Mouse (Mus musculus) thymus, postnatal 4 days (tissue): Measurements from ENCODE around the gene Sertad4.

Experiments used
- DNase-seq: peaks from one replicate; pipeline ENCODE4 v3.0.0; 2021

Gene Sertad4

GRCm38 (mm10) chr1:192855474-192856230, at the start of gene Sertad4:
TSS of gene Sertad4 (minus strand) at chr1:192855756.
- peak; percentile 65 for DNase-seq

DNA sequence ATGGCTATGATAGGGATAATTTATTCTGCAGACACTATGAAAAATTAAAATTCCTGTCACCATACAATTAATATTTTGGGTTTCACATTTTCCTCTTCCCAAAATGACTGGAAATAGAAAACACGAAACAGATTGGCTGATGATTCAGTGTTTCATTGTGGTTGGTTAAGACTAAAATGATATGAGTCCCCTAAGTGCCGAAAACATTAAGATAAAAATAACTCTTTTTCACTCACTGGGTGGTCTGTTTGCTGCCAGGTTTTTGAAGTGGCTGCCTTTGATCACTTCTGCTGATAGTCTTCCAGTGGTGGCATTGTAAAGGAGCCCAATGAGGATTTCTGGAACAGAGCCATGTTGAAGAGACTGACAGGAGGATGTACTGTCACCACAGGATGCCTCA, 46.0 kb upstream of the Sertad4 start:
- DNase-seq = no peak

GRCm38 (mm10) chr1:192900913-192901312, 45.4 kb upstream of the Sertad4 start:
- DNase-seq = no peak

DNA sequence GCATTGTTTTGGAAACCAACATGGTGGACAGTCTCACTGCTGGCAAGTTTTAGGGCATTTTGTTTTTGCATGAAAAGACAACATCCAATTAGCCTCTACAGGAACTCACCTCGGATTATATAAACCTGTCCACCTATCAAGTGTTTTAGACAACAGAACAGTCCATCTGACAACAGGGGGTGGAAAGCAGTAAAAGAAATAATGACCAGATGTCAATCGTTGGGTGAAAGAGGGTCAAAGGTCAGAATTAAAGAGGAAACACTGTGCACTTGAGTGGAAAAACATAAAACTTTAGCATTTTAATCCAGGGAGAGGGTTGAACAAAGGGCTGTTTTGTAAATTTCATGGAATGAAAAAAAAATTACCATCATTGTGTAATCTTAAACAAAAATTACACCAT, 43.2 kb upstream of the Sertad4 start:
- no peak for DNase-seq

DNA sequence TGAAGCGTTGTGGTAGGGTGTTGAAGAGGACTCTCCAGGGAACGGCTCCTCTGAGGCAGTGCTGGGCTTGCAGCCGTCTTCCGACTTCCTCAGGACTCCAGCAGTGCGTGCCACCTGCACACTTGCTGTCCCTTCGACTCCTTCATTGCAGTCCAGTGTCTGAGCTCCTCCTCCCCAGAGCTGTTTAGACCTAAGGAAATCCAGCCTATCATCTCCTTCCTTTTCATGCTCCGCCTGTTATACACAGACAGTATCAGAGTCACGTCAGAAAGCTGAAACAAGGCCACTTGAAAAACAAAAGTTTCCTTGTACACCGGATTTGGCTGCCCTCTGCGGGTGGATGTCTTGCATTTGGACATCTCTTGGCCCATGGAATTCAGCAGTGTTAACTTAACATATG, 41.7 kb upstream of the Sertad4 start:
- DNase-seq = no peak

- DNase-seq = no peak
Observed at GRCm38 (mm10) chr1:192896076-192896475, 40.5 kb upstream of the Sertad4 start.

GRCm38 (mm10) chr1:192890716-192891115, 35.2 kb upstream of the Sertad4 start:
- DNase-seq = no peak

DNA sequence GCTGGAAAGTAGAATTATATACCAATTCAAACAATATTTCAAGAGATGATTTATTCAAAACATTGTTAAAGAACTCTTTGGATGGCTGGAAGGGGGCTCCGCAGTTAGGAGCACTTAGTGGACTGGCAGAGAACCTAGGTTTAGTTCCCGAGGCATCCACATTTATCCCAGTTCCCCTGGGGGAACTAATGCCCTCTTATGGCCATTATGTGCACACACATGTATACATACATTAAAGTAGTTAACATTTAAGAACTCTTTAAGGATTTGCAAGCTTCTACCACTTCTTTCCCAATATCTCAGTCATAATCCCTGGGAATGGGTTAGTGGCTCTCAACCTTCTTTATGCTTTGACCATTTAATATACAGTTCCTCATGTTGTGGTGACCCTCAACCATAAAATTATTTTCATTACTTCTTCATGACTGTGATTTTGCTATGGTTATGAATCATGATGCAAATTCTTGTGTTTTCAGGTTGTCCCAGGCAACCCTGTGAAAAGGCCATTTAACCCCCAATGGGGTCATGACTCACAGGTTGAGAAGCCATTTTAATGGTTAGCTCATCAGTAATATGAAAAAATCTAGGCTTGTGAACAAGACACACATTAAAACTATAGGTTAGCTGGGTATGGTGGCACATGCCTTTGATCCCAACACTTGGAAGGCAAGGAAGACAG, 27.2 kb upstream of the Sertad4 start:
- no peak for DNase-seq

GRCm38 (mm10) chr1:192880130-192880529, 24.6 kb upstream of the Sertad4 start:
- DNase-seq = no peak

DNA sequence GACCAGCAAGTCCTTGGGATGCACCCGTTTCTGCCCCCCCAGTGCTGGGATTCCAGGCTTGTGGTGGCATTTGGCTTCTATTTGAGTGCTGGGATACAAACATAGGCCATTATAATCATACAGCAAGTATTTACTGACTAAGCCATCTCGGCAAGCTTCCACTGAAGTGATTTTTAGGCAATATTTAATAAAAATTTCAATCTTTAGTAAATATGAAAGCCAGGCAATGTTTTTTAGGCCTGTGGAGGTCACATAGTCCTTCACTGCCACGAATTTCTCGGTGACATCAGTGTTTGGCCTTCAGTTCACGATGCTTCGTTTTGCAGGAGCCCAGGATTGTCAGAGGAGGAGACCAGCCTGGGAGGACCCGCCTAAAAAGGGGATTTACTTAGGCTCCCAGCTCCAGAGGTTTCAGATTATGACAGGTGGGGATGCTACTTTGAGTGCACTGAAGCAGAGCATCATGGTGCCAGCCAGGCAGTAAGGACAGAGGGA, 23.6 kb upstream of the Sertad4 start:
- no peak for DNase-seq

DNA sequence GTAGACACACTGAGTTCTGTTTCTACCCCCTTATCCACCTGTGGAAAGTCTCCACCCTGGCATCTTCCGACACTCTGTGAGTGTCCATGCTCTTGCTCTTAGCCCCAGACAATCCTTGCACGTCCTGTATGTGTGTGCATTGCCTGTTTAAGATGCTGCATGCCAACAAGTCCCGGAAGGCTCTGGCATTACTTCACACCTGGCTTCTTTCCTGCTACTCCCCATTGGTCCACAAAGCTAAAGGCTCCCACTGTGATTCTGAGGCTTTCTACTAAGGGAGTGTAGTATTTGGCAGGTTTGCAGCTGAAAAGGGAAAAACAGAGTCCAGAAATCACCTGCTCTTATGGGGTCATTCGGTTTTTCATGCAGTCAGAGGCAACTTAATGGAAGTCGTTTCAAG, 17.3 kb upstream of the Sertad4 start:
- no peak for DNase-seq

- DNase-seq = no peak
Observed at GRCm38 (mm10) chr1:192869761-192870160, 14.2 kb upstream of the Sertad4 start.

- DNase-seq = no peak
Observed at GRCm38 (mm10) chr1:192864440-192864839, 8.9 kb upstream of the Sertad4 start.

GRCm38 (mm10) chr1:192861305-192861960, 5.9 kb upstream of the Sertad4 start:
- DNase-seq = no peak

- no peak for DNase-seq
Observed at GRCm38 (mm10) chr1:192860273-192860672, 4.7 kb upstream of the Sertad4 start.

- DNase-seq = no peak
Observed at GRCm38 (mm10) chr1:192857582-192857981, 2.0 kb upstream of the Sertad4 start.

- DNase-seq = no peak
Observed at GRCm38 (mm10) chr1:192856931-192857330, 1.4 kb upstream of the Sertad4 start.

GRCm38 (mm10) chr1:192856411-192856810, 855 bp upstream of the Sertad4 start:
- DNase-seq = peak; percentile 82

DNA sequence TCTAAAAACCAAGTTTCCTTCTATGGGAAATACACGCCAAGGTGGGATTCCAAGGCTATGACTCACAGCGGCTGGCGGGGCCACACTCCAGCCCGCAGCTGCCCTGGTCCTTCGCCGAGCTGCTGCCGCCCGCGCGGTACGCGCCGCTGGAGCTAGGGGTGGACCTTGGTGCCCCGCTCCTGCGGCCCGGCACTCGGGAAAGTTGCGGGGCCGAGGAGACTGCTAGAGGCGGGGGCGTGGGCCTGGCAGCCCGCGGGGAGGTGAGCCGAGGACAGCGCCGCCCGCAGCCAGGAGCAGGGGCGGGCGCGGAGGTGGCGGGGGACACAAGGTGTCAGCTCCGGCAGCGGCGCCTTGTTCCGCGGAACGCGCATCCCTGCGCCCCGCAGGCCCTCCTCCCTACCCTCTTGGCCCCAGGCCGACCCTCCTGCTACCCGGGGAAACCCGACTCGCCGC, 711 bp downstream of the Sertad4 start:
- peak; percentile 66 for DNase-seq

GRCm38 (mm10) chr1:192853988-192854818, 1.4 kb downstream of the Sertad4 start:
- DNase-seq = peak; percentile 21

DNA sequence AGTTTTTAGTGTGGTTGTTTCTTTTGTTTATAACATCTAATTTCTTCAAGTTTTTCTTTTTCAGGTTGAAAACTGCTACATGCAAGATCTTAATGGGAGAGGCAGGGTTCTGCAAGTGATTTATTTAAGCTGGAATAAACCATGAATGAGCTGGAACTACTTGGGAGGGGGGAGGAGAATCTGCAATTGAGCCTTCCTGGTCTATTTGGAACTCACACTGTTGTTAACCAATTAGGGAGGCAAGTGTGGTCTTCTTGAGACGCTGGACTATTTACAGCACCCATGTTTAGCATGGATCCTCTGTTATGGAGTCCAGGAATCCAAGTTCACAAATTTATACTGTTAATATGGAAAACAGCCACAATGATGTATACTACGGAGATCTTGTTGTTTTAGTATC, 2.1 kb downstream of the Sertad4 start:
- no peak for DNase-seq

GRCm38 (mm10) chr1:192852047-192852446, 3.5 kb downstream of the Sertad4 start:
- no peak for DNase-seq

- DNase-seq = no peak
Observed at GRCm38 (mm10) chr1:192851640-192852039, 3.9 kb downstream of the Sertad4 start.
